Mouse (Mus musculus): ENCODE measurements at regions not wholly inside any gene's neighbourhood (a gene's known extent, or its start where the extent isn't known, plus 50 kb on each side); places are given as distances from the start of the nearest gene placed in this dataset.
A peak's percentile ranks its signal among the peaks of the same experiment; 100 is the strongest.

DNA sequence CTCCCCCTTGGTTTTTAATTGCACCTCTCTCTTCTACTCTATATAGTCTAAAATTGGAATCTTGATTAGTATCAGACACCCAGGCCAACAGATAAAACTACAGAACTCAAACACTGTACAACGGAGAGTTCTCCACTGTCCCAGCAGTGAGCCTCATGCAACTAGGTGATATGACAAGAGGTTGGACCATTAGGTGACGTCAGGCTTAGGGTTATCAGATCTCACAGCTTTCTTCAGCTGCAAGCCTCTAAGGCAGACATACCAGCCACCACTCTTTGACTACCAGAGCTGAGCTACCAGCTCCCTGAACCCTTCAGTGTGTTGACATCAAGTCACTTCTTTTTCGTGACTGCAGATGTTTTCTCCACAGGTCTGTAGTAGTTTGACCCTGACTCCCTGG lies 141.8 kb upstream of the Tank start:
- Histone ChIP-seq H3K36me3 (no peaks in the 10 kb centered on the region), H3K9me3 (replicated peaks) (no peaks in the 10 kb centered on the region), H3K4me1 (no peaks in the 10 kb centered on the region), H3K4me3 (no peak overlapping the region), H3K27me3 (ENCODE audit: low read depth, poor library complexity, severe bottlenecking) (no peaks in the 10 kb centered on the region), H3K27ac (replicated peaks) (no peak overlapping the region)
- WGBS, result 89% methylated on average over 3 of the region's 3 CpGs
- no peak for DNase-seq (ENCODE audit: low spot score)

DNA sequence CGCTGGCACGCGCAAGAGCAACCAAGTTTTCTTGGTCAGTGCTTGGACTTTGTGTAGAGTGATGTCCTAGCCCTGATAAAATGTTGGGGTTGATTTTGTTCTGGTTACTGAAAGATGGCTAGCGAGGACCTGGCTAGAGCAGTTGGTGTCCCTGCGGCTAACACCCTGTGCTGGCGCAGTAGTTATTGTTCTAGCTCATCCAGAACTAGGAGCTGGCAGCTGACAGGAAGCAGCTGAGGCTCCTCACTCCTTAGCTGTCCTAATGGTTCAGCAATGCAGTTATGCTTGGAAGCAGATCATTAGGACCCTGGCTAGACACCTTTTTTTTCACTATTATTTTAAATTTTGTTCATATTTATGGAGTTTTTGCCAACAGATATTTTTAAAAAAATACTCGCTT lies 170.5 kb upstream of the Tank start:
- 96% methylated on average over 7 of the region's 7 CpGs for WGBS
- peaks cover 4% of the 10 kb centered on the region for H3K4me1 ChIP-seq
- H3K9me3 ChIP-seq (replicated peaks), result 0 out of 2 replicates have a peak, but pooled peaks cover 3% of the 10 kb centered on the region
- no peaks in the 10 kb centered on the region for H3K36me3 ChIP-seq
- no peak for DNase-seq (ENCODE audit: low spot score)
- H3K4me3 ChIP-seq, result no peak overlapping the region
- peaks cover 9% of the 10 kb centered on the region; the same call in 1 of the 2 replicates for H3K27me3 ChIP-seq (ENCODE audit: low read depth, poor library complexity, severe bottlenecking)
- no peak overlapping the region for H3K27ac ChIP-seq (replicated peaks)

DNA sequence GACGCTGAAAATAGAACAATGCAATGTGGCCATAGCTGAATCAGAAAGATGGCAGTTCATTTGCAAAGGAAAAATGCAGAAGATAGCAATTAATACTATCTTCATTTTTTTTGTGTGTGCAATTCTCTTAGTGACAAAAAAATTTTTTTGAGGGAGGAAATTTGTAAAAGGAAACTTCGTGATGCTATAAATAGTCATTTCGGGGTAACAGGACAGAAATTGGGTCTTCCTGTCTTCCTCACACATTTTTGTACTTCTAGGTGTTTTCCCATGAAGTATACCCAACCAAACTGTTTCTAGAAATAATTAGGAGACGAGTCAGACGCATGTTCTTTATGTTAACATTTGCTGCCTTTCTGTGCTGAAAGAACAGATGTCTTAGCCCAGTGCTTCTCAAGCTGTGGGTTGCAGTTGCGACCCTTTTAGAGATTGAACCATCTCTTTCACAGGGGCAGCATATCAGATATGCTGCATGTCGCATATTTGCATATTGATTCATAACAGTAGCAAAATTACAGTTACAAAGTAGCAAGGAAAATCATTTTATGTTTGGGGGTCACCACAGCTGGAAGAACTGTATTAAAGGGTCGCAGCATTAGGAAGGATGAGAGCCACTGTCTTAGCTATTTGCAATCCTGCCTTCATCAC lies 172.2 kb upstream of the Tank start:
- WGBS, result 87% methylated on average over 8 of the region's 8 CpGs
- no peak for DNase-seq (ENCODE audit: low spot score)

GRCm38 (mm10) chr2:61405261-61405660 lies 173.1 kb upstream of the Tank start:
- Histone ChIP-seq H3K9me3 (replicated peaks) (0 out of 2 replicates have a peak, but pooled peaks cover 3% of the 10 kb centered on the region), H3K4me3 (no peak overlapping the region), H3K36me3 (no peaks in the 10 kb centered on the region), H3K4me1 (peaks cover 21% of the 10 kb centered on the region), H3K27me3 (ENCODE audit: low read depth, poor library complexity, severe bottlenecking) (peaks cover 13% of the 10 kb centered on the region; the same call in 1 of the 2 replicates), H3K27ac (replicated peaks) (no peak overlapping the region)
- 63% methylated on average over 4 of the region's 4 CpGs for WGBS
- no peak for DNase-seq (ENCODE audit: low spot score)

More for the DNA sequence above, 172.2 kb upstream of the Tank start:
- peaks cover 16% of the 10 kb centered on the region for H3K4me1 ChIP-seq
- H3K27ac ChIP-seq (replicated peaks), result no peak overlapping the region
- no peaks in the 10 kb centered on the region for H3K36me3 ChIP-seq
- no peak overlapping the region for H3K4me3 ChIP-seq
- peaks cover 9% of the 10 kb centered on the region; the same call in 1 of the 2 replicates for H3K27me3 ChIP-seq (ENCODE audit: low read depth, poor library complexity, severe bottlenecking)
- 0 out of 2 replicates have a peak, but pooled peaks cover 3% of the 10 kb centered on the region for H3K9me3 ChIP-seq (replicated peaks)

DNA sequence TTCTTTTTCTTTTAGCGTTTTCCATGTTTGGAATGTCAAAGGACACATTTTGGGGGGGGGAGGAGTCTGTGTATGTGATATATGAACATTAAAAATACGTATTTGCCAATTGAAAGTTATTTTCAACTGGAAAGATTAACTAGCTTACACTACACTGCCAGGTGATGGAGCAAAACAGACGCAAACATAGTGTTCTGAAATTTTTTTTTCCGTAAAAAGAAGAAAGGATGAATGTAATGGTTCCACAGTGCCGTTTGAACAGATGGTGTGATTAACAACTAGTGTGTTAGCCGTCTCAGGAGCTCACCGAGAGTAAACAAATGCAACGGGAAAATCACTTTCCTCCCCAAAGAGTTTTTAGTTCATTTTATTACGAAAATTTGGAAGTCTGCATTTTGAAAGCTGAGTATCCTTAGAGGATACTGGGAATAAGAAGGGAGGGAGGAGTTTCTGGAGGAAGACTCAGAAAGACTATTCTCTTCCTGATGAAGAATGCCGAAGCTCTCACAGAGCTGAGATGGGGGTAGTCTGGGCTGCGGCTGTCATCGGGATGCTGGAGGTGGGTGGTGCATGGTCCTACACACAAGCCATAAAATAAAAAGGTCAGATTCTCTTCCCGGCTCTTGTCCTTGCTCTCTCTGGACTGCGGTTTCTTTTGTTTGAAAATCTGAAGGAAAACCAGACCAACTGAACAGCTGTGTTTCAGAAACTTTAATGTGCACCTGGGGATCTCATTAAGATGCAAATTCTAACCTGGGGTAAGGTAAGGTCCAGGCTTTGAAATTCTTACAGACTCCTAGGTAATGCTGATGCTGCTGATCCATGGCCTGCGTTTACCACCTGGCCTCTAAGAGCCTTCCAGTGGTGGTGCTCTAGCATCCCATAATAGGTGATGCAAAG lies 175.5 kb upstream of the Tank start:
- H3K9me3 ChIP-seq (replicated peaks), result 0 out of 2 replicates have a peak, but pooled peaks cover 3% of the 10 kb centered on the region
- peaks cover 13% of the 10 kb centered on the region; the same call in 1 of the 2 replicates for H3K27me3 ChIP-seq (ENCODE audit: low read depth, poor library complexity, severe bottlenecking)
- H3K4me3 ChIP-seq, result peak overlapping the region; percentile 46
- DNase-seq (ENCODE audit: low spot score), result no peak
- H3K36me3 ChIP-seq, result no peaks in the 10 kb centered on the region
- H3K27ac ChIP-seq (replicated peaks), result peak overlapping the region; percentile 67
- H3K4me1 ChIP-seq, result peaks cover 21% of the 10 kb centered on the region
- 11% methylated on average over 15 of the region's 15 CpGs for WGBS

DNA sequence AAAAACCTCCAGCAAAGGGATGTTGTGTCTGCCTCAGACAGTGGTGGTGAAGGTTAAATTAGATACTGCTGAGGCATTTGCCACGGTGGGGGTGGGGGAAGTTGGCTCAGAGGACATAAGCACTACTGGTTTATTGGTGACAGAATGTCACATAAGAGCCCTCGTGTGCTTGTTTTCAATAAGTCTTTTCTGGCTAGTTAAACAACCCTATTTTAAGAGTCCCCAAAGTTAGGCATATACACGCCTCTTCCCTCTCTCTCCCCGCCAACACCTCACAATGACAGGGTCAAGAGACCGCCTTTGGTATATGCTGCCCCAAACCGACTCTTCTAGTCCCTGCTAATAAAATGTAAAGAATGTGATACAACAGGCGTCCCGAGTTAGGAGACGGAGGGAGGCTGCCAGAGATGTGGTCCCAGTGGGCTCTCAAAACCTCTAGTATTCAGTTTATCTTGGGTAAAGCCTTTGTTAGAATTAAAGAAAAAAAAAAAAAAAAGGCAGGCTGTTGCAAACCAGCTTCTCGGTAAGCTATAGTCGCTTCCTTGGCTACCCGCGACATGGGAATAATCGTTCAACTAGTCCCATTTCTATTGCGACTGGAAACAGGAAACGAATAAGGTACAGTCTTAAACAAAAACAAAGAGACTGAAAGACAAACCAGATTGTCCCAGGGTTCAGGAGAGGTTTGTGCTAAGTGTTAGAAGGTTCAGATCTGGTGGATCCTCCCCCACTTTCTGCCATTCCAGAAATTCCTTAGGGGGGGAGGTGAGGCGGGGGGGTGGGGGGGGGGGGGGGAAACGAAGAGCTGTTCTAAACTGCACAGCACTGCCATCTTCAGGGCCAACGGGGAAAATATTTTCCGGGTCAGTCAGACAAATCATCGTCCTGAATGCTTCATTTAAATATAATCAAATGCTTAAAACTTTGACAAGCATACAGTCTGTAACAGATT lies 176.5 kb upstream of the Tank start:
- H3K27me3 ChIP-seq (ENCODE audit: low read depth, poor library complexity, severe bottlenecking), result peaks cover 13% of the 10 kb centered on the region; the same call in 1 of the 2 replicates

GRCm38 (mm10) chr2:61398633-61399032 lies 179.8 kb upstream of the Tank start:
- H3K27me3 ChIP-seq (ENCODE audit: low read depth, poor library complexity, severe bottlenecking), result peaks cover 11% of the 10 kb centered on the region; the same call in 1 of the 2 replicates
- H3K4me1 ChIP-seq, result peaks cover 21% of the 10 kb centered on the region
- no peaks in the 10 kb centered on the region for H3K36me3 ChIP-seq
- 92% methylated on average over 9 of the region's 9 CpGs for WGBS
- no peaks in the 10 kb centered on the region for H3K9me3 ChIP-seq (replicated peaks)
- DNase-seq (ENCODE audit: low spot score), result no peak
- no peak overlapping the region for H3K4me3 ChIP-seq
- H3K27ac ChIP-seq (replicated peaks), result no peak overlapping the region

More for the DNA sequence above, 176.5 kb upstream of the Tank start:
- WGBS, result 1% methylated on average over 21 of the region's 21 CpGs
- no peaks in the 10 kb centered on the region for H3K36me3 ChIP-seq
- H3K27ac ChIP-seq (replicated peaks), result peak overlapping the region; percentile 67
- DNase-seq (ENCODE audit: low spot score), result peak; percentile 71
- peak overlapping the region; percentile 46 for H3K4me3 ChIP-seq
- H3K4me1 ChIP-seq, result peaks cover 21% of the 10 kb centered on the region
- no peaks in the 10 kb centered on the region for H3K9me3 ChIP-seq (replicated peaks)

GRCm38 (mm10) chr2:61389622-61390021 lies 188.8 kb upstream of the Tank start:
- Histone ChIP-seq H3K4me1 (0 out of 2 replicates have a peak, but pooled peaks cover 2% of the 10 kb centered on the region), H3K4me3 (no peak overlapping the region), H3K27me3 (ENCODE audit: low read depth, poor library complexity, severe bottlenecking) (no peaks in the 10 kb centered on the region), H3K9me3 (replicated peaks) (no peaks in the 10 kb centered on the region), H3K36me3 (no peaks in the 10 kb centered on the region), H3K27ac (replicated peaks) (no peak overlapping the region)
- DNase-seq (ENCODE audit: low spot score), result no peak

DNA sequence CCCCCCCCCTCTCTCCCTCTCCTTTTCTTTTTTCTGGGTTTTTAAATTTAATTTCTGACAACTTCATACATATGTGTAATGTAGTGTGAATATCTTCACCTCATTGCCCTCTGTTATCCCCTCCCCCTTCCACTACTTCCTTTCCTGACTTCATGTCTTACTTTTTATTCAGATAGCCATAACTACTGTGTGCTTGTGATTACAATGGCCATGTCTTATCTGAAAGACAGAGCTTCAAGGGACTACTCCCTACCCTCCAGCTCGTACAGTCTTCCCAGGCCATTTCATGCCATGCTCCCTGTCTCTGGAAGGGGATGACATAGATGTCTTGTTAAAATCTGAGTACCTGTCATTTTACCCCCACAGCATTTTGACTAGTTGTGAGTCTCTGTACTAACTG lies 189.2 kb upstream of the Tank start:
- H3K27me3 ChIP-seq (ENCODE audit: low read depth, poor library complexity, severe bottlenecking), result no peaks in the 10 kb centered on the region
- no peak overlapping the region for H3K4me3 ChIP-seq
- no peak for DNase-seq (ENCODE audit: low spot score)
- H3K36me3 ChIP-seq, result no peaks in the 10 kb centered on the region
- no peak overlapping the region for H3K27ac ChIP-seq (replicated peaks)
- 75% methylated on average over 1 of the region's 1 CpGs for WGBS
- 0 out of 2 replicates have a peak, but pooled peaks cover 2% of the 10 kb centered on the region for H3K4me1 ChIP-seq
- H3K9me3 ChIP-seq (replicated peaks), result no peaks in the 10 kb centered on the region

GRCm38 (mm10) chr2:61387561-61387960 lies 190.8 kb upstream of the Tank start:
- Histone ChIP-seq H3K27me3 (ENCODE audit: low read depth, poor library complexity, severe bottlenecking) (no peaks in the 10 kb centered on the region), H3K4me3 (no peak overlapping the region), H3K27ac (replicated peaks) (no peak overlapping the region), H3K4me1 (0 out of 2 replicates have a peak, but pooled peaks cover 2% of the 10 kb centered on the region), H3K36me3 (no peaks in the 10 kb centered on the region), H3K9me3 (replicated peaks) (no peaks in the 10 kb centered on the region)
- 69% methylated on average over 5 of the region's 5 CpGs for WGBS
- DNase-seq (ENCODE audit: low spot score), result no peak

- H3K27me3 ChIP-seq (ENCODE audit: low read depth, poor library complexity, severe bottlenecking), result no peaks in the 10 kb centered on the region
- no peak overlapping the region for H3K27ac ChIP-seq (replicated peaks)
- H3K36me3 ChIP-seq, result no peaks in the 10 kb centered on the region
- no peaks in the 10 kb centered on the region for H3K9me3 ChIP-seq (replicated peaks)
- WGBS, result 85% methylated on average over 5 of the region's 5 CpGs
- no peak overlapping the region for H3K4me3 ChIP-seq
- 0 out of 2 replicates have a peak, but pooled peaks cover 2% of the 10 kb centered on the region for H3K4me1 ChIP-seq
- DNase-seq (ENCODE audit: low spot score), result no peak
These were observed 191.4 kb upstream of the Tank start for GRCm38 (mm10) chr2:61386966-61387365.

DNA sequence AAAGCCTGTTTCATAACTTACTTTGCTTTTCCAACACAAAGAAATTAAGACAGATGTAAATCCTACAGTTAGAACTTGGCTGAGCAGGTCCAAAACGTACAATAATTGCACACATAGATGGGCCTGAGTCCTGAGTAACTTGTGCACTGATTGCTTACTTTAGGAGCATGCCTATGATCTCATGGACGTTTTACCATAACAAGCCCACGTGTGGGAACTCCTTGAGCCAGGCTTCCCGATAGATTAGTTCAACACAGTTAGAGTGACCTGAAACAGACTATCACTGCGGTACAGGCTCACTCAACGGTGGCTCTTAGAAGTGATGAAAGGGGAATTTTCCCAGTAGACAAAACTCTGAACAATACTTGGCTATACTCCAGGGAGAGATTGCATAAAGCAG lies 193.9 kb upstream of the Tank start:
- no peak for DNase-seq (ENCODE audit: low spot score)
- no peaks in the 10 kb centered on the region for H3K36me3 ChIP-seq
- no peaks in the 10 kb centered on the region for H3K9me3 ChIP-seq (replicated peaks)
- H3K27ac ChIP-seq (replicated peaks), result no peak overlapping the region
- H3K4me3 ChIP-seq, result no peak overlapping the region
- H3K4me1 ChIP-seq, result 0 out of 2 replicates have a peak, but pooled peaks cover 2% of the 10 kb centered on the region
- H3K27me3 ChIP-seq (ENCODE audit: low read depth, poor library complexity, severe bottlenecking), result no peaks in the 10 kb centered on the region
- WGBS, result 87% methylated on average over 6 of the region's 6 CpGs
